Mouse (Mus musculus) lung, embryonic 16.5 days (tissue): ENCODE results near the gene Ephx1. TPM values are rescaled to one million over a fixed set of nuclear protein-coding genes. Genes with fewer than 3 reads are reported as not detected.

Source experiments
- ATAC-seq: fragments of 200-750 bp; cut with Nextera tagmentation; 2 replicates; pipeline ENCODE4 v1.8.0; 2017; ENCODE audit warnings: low read depth, mild to moderate bottlenecking, moderate library complexity
- H3K27ac ChIP-seq: fragments of 300-500 bp; sonication (generic); 2 replicates; pipeline ENCODE4 v1.5.1; 2014; ENCODE audit warnings: mild to moderate bottlenecking, control low read depth, low read length
- H3K27me3 ChIP-seq: fragments of 300-500 bp; sonication (generic); 2 replicates; pipeline ENCODE4 v1.6.1; 2014; ENCODE audit warnings: low read depth, low read length, mixed read lengths; ENCODE audit not compliant: control insufficient read depth, insufficient read depth
- H3K36me3 ChIP-seq: fragments of 300-500 bp; sonication (generic); 2 replicates; pipeline ENCODE4 v1.6.1; 2014; ENCODE audit warnings: low read length; ENCODE audit not compliant: control insufficient read depth, insufficient read depth
- H3K4me1 ChIP-seq: fragments of 300-500 bp; sonication (generic); replicated peaks from 2 replicates; pipeline ENCODE4 v1.6.1; 2014; ENCODE audit warnings: low read length, mixed read lengths; ENCODE audit not compliant: control insufficient read depth, insufficient read depth
- H3K4me2 ChIP-seq: fragments of 300-500 bp; sonication (generic); 2 replicates; pipeline ENCODE4 v1.6.1; 2014; ENCODE audit warnings: low read depth, low read length, control low read depth
- H3K4me3 ChIP-seq: fragments of 300-500 bp; sonication (generic); 2 replicates; pipeline ENCODE4 v1.5.1; 2014; ENCODE audit warnings: mild to moderate bottlenecking, low read length, control low read depth
- H3K9ac ChIP-seq: fragments of 300-500 bp; sonication (generic); 2 replicates; pipeline ENCODE4 v1.6.1; 2014; ENCODE audit warnings: low read length, control low read depth
- H3K9me3 ChIP-seq: fragments of 300-500 bp; sonication (generic); 2 replicates; pipeline ENCODE4 v1.6.1; 2016; ENCODE audit warnings: low read length; ENCODE audit not compliant: control insufficient read depth
- WGBS: fragments of 180-500 bp; shearing (Covaris S2); extraction: QIAGEN DNeasy Blood & Tissue Kit; methylation state at CpG from one replicate; pipeline ENCODE4 v1.1.7; 2014; 5-methylcytosine and 5-hydroxymethylcytosine counted together
- polyA plus RNA-seq: library from polyadenylated mRNA; unstranded; fragments of >200 nt; fragmentation: Nextera tagmentation; extraction: Ambion mirVana; gene quantifications from 2 replicates; pipeline ENCODE4 v1.2.1, GENCODE M21; 2015

The Ephx1 gene
- polyA plus RNA-seq, 1 experiment from 2014 or later: 11.8 TPM

DNA sequence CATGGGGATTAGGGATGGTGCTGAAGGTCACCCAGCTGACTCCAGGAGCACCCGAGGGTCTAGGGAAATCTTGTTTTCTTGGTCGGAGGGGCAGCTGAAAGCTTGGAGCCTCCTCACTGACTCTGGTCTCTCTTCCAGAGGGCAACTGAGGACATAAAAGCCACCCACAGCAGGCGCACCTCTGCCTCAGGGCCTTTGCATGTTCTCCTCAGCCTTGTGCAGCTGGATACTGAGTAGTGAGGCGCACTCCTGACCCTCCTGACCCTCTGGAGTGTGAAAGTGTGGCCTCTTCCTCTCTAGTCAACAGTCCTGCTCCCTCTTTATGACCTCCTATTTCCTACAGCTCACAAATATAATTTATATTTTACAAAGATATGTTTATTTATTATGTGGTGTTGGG lies 4.7 kb downstream of the Ephx1 start:
- no peaks in the 10 kb centered on the region for H3K27me3 ChIP-seq
- H3K4me2 ChIP-seq: peak overlapping the region; percentile 81
- no peak overlapping the region for H3K4me3 ChIP-seq
- H3K9ac ChIP-seq: no peak overlapping the region
- no peaks in the 10 kb centered on the region for H3K36me3 ChIP-seq
- H3K27ac ChIP-seq: peak overlapping the region; percentile 47
- H3K4me1 ChIP-seq: peaks cover 17% of the 10 kb centered on the region
- ATAC-seq: peak; percentile 32; the same call in 1 of the 2 replicates
- no peaks in the 10 kb centered on the region for H3K9me3 ChIP-seq
- 73% methylated on average over 4 of the region's 4 CpGs for WGBS

- Histone ChIP-seq H3K36me3 (no peaks in the 10 kb centered on the region), H3K27me3 (no peaks in the 10 kb centered on the region), H3K9ac (no peak overlapping the region), H3K4me1 (peaks cover 20% of the 10 kb centered on the region), H3K9me3 (no peaks in the 10 kb centered on the region), H3K4me2 (no peak overlapping the region), H3K4me3 (no peak overlapping the region), H3K27ac (peak overlapping the region; percentile 47)
- 0 out of 2 replicates have a peak, but pooled peaks have one; percentile 12 for ATAC-seq
Measured at GRCm38 (mm10) chr1:181015558-181015957, 5.1 kb downstream of the Ephx1 start.

- Histone ChIP-seq H3K27me3 (no peaks in the 10 kb centered on the region), H3K4me2 (no peak overlapping the region), H3K9ac (no peak overlapping the region), H3K9me3 (no peaks in the 10 kb centered on the region), H3K27ac (no peak overlapping the region), H3K4me1 (peaks cover 21% of the 10 kb centered on the region), H3K36me3 (no peaks in the 10 kb centered on the region), H3K4me3 (no peak overlapping the region)
- 64% methylated on average over 6 of the region's 6 CpGs for WGBS
- ATAC-seq: no peak
Measured at GRCm38 (mm10) chr1:181014731-181015500, 5.8 kb downstream of the Ephx1 start.

- 61% methylated on average over 6 of the region's 6 CpGs for WGBS
- Histone ChIP-seq H3K27me3 (no peaks in the 10 kb centered on the region), H3K4me2 (no peak overlapping the region), H3K4me1 (peaks cover 21% of the 10 kb centered on the region), H3K4me3 (no peak overlapping the region), H3K36me3 (no peaks in the 10 kb centered on the region), H3K9me3 (no peaks in the 10 kb centered on the region), H3K27ac (no peak overlapping the region), H3K9ac (no peak overlapping the region)
- no peak for ATAC-seq
Measured at GRCm38 (mm10) chr1:181013446-181013845, 7.3 kb downstream of the Ephx1 start.

DNA sequence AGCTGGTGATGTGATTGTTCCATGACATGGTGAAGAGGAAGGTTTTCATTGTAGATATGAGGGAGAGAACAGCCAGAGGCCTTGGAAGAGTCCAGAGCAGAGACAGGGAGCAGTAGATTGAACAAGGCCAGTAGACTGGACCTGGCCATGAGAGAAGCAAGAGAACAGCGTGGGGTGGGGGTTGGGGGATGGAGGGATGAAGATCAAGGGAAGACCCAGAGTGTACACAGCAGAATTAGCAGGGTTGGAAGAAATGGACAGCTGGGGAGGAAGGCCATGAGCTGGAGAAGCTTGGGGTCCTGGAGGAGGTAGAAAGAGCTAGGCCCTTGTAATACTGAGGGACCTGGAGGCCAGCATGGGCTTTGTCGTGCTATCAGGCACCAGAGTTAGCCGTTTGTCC lies 8.3 kb downstream of the Ephx1 start:
- WGBS: 74% methylated on average over 3 of the region's 3 CpGs
- Histone ChIP-seq H3K4me1 (peaks cover 21% of the 10 kb centered on the region), H3K4me2 (no peak overlapping the region), H3K9me3 (no peaks in the 10 kb centered on the region), H3K36me3 (no peaks in the 10 kb centered on the region), H3K27me3 (no peaks in the 10 kb centered on the region), H3K4me3 (no peak overlapping the region), H3K27ac (no peak overlapping the region), H3K9ac (no peak overlapping the region)
- ATAC-seq: no peak

GRCm38 (mm10) chr1:181011601-181012000 lies 9.1 kb downstream of the Ephx1 start:
- H3K27me3 ChIP-seq: no peaks in the 10 kb centered on the region
- H3K4me2 ChIP-seq: no peak overlapping the region
- H3K9ac ChIP-seq: no peak overlapping the region
- H3K4me1 ChIP-seq: peaks cover 21% of the 10 kb centered on the region
- ATAC-seq: no peak
- H3K4me3 ChIP-seq: no peak overlapping the region
- WGBS: 66% methylated on average over 5 of the region's 5 CpGs
- no peaks in the 10 kb centered on the region for H3K9me3 ChIP-seq
- no peak overlapping the region for H3K27ac ChIP-seq
- no peaks in the 10 kb centered on the region for H3K36me3 ChIP-seq

DNA sequence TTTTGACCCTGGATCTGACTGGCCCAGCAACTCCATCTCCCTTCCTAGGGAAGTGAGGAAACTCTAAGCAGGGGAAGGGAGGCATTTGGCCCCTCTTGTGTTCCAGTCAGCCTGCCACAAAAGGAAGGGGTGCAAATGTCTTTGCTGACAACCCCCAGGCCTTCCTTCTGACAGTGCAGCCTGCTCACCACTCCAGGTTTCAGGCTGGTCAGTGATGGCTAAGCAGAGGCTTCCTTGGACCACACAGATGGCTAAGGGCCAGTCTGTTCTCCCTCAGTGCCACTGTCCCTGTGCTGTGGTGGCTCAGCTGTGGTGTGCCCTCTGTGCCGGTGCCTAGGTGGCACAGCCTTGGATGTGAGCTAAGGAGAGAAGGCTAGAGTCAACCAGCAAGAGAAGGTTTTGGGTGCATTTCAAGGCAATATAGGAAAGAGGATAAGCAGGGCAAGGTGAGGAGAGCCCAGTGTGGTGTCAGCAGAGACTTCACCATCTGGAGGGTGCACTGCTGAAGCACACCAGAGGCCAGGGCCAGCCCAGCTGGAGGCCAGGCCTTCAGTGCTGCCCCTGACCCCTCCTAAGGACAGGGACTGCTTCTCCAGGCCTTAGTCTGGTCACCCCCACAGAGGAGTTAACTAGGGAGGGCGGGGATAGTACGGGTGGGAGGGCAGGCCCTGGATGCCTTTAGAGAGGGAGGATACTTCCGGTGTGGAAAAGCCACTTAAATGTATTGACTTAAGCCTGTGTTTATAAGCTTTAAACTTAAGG lies 10.4 kb downstream of the Ephx1 start:
- Histone ChIP-seq H3K4me3 (no peak overlapping the region), H3K4me1 (peaks cover 9% of the 10 kb centered on the region), H3K9ac (no peak overlapping the region), H3K27ac (no peak overlapping the region), H3K36me3 (no peaks in the 10 kb centered on the region), H3K4me2 (no peak overlapping the region), H3K9me3 (no peaks in the 10 kb centered on the region), H3K27me3 (no peaks in the 10 kb centered on the region)
- WGBS: 49% methylated on average over 4 of the region's 4 CpGs
- peak; percentile 36; the same call in 1 of the 2 replicates for ATAC-seq

GRCm38 (mm10) chr1:181009754-181010153 lies 10.9 kb downstream of the Ephx1 start:
- no peak overlapping the region for H3K4me3 ChIP-seq
- H3K27ac ChIP-seq: no peak overlapping the region
- H3K9me3 ChIP-seq: no peaks in the 10 kb centered on the region
- peak; percentile 45; the same call in 1 of the 2 replicates for ATAC-seq
- H3K27me3 ChIP-seq: no peaks in the 10 kb centered on the region
- H3K9ac ChIP-seq: no peak overlapping the region
- WGBS: 56% methylated on average over 3 of the region's 3 CpGs
- no peaks in the 10 kb centered on the region for H3K36me3 ChIP-seq
- peaks cover 4% of the 10 kb centered on the region; the same call in 1 of the 2 replicates for H3K4me1 ChIP-seq
- no peak overlapping the region for H3K4me2 ChIP-seq

DNA sequence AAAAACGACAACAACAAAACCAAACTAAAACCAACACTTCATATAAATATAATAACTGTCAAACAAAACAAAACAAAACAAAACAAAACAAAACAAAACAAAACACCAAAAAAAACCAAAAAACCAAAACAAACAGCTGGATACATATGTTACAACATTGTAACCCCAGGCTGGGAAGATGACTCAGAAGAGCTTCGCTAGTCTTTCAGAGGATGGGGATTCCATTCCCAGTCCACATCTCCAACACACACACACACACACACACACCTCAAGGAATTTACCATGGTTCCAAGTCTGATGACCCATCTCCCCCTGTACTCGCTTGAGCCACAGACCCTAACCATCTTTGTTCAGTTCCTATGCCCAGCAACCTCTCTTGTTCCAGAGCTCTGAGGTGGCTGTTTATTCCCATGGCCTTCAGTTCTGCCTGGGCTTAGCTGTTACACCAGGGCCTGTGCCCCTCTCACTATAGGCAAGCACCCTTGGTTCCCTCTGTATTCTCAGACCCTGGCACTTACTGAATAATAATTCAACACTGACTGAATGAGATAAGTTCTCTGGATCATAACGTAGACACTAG lies 11.6 kb downstream of the Ephx1 start:
- no peak overlapping the region for H3K4me3 ChIP-seq
- no peaks in the 10 kb centered on the region for H3K9me3 ChIP-seq
- ATAC-seq: no peak
- no peaks in the 10 kb centered on the region for H3K36me3 ChIP-seq
- peaks cover 4% of the 10 kb centered on the region; the same call in 1 of the 2 replicates for H3K4me1 ChIP-seq
- WGBS: 79% methylated on average over 4 of the region's 4 CpGs
- no peak overlapping the region for H3K27ac ChIP-seq
- no peak overlapping the region for H3K9ac ChIP-seq
- H3K27me3 ChIP-seq: no peaks in the 10 kb centered on the region
- no peak overlapping the region for H3K4me2 ChIP-seq
